In genomic region chr6:116056676-116057264, GRCm38 (mm10) we compare ENCODE assay signal across 8 mouse cellular contexts.
A peak's percentile ranks its signal among the peaks of the same experiment; 100 is the strongest.
DNase-seq lines count a peak whose midpoint lies in the region; ATAC-seq and TF ChIP-seq lines count a peak whose summit lies in the region.

No protein-coding gene starts in this region.

- peaks cover 30% of the 10 kb centered on the region; the same call in 1 of the 2 replicates for H3K79me2 ChIP-seq in liver, adult 2 months (ENCODE audit: control insufficient read depth, insufficient read depth, low read length)

- no peak overlapping the region for H3K4me2 ChIP-seq in liver, embryonic 11.5 days
- peak overlapping the region; percentile 51 for H3K4me2 ChIP-seq in hindbrain, embryonic 14.5 days (replicated peaks)
- peak overlapping the region; percentile 55 for H3K4me2 ChIP-seq in neural tube, embryonic 13.5 days

- H3K27me3 ChIP-seq in liver, adult 2 months (ENCODE audit: control insufficient read depth, insufficient read depth, low read length): no peaks in the 10 kb centered on the region
- H3K27me3 ChIP-seq in liver, embryonic 11.5 days (replicated peaks; ENCODE audit: control insufficient read depth, insufficient read depth, low read length): no peaks in the 10 kb centered on the region
- H3K27me3 ChIP-seq in hindbrain, embryonic 14.5 days (ENCODE audit: control insufficient read depth, insufficient read depth, low read length): no peaks in the 10 kb centered on the region
- no peaks in the 10 kb centered on the region for H3K27me3 ChIP-seq in neural tube, embryonic 13.5 days

- no peak for TF ChIP-seq CTCF in liver, adult 2 months (IDR thresholded peaks at IDR 0.05; ENCODE audit: low read depth, low read length)

- peak overlapping the region; percentile 28 for H3K27ac ChIP-seq in liver, adult 2 months (replicated peaks; ENCODE audit: insufficient read depth, low read depth, low read length)
- no peak overlapping the region for H3K27ac ChIP-seq in liver, embryonic 11.5 days (ENCODE audit: low read depth, low read length)
- peak overlapping the region; percentile 86 for H3K27ac ChIP-seq in hindbrain, embryonic 14.5 days
- peak overlapping the region; percentile 89 for H3K27ac ChIP-seq in neural tube, embryonic 13.5 days (replicated peaks)

- ATAC-seq in liver, embryonic 11.5 days (replicated peaks; ENCODE audit: low FRiP score): no peak
- peak; percentile 90 for ATAC-seq in hindbrain, embryonic 14.5 days (ENCODE audit: low FRiP score)
- ATAC-seq in neural tube, embryonic 13.5 days (ENCODE audit: low read depth): peak; percentile 94
- no peak for ATAC-seq in megakaryocyte progenitor cell, adult 5-6 weeks (replicated peaks; ENCODE audit: poor library complexity)

- 0 out of 2 replicates have a peak overlapping the region, but pooled peaks have one; percentile 15 for H3K9ac ChIP-seq in liver, adult 2 months (ENCODE audit: low read depth, low read length)
- H3K9ac ChIP-seq in liver, embryonic 11.5 days (ENCODE audit: low read depth, low read length): no peak overlapping the region
- peak overlapping the region; percentile 63 for H3K9ac ChIP-seq in hindbrain, embryonic 14.5 days
- H3K9ac ChIP-seq in neural tube, embryonic 13.5 days: peak overlapping the region; percentile 67

- no peak for TF ChIP-seq POLR2A in liver, adult 2 months (IDR thresholded peaks at IDR 0.05; ENCODE audit: extremely low read depth, insufficient read depth, low read length)

- H3K4me1 ChIP-seq in liver, adult 2 months (ENCODE audit: control insufficient read depth, insufficient read depth, low read length): peaks cover 29% of the 10 kb centered on the region
- H3K4me1 ChIP-seq in liver, embryonic 11.5 days (replicated peaks; ENCODE audit: control insufficient read depth, insufficient read depth, low read length): peaks cover 5% of the 10 kb centered on the region; the same call in 1 of the 2 replicates
- peaks cover 29% of the 10 kb centered on the region for H3K4me1 ChIP-seq in hindbrain, embryonic 14.5 days (replicated peaks; ENCODE audit: control insufficient read depth, insufficient read depth, low read length)
- peaks cover 46% of the 10 kb centered on the region for H3K4me1 ChIP-seq in neural tube, embryonic 13.5 days (replicated peaks)

- H3K4me3 ChIP-seq in liver, adult 2 months (ENCODE audit: insufficient read depth, low read depth, low read length): no peak overlapping the region
- no peak overlapping the region for H3K4me3 ChIP-seq in liver, embryonic 11.5 days (ENCODE audit: low read depth, low read length)
- peak overlapping the region; percentile 29 for H3K4me3 ChIP-seq in hindbrain, embryonic 14.5 days (replicated peaks; ENCODE audit: low read length)
- peak overlapping the region; percentile 38 for H3K4me3 ChIP-seq in neural tube, embryonic 13.5 days

- H3K9me3 ChIP-seq in liver, embryonic 11.5 days (ENCODE audit: control insufficient read depth, low read length): no peaks in the 10 kb centered on the region
- H3K9me3 ChIP-seq in hindbrain, embryonic 14.5 days (ENCODE audit: control insufficient read depth, low read length): no peaks in the 10 kb centered on the region
- no peaks in the 10 kb centered on the region for H3K9me3 ChIP-seq in neural tube, embryonic 13.5 days

- peak; percentile 63 for DNase-seq in liver, adult 2 months (ENCODE audit: extremely low read depth, low read depth, low spot score)
- DNase-seq in liver, embryonic 11.5 days (ENCODE audit: low spot score): no peak
- DNase-seq in embryo, embryonic 10 days (ENCODE audit: low spot score): peak; percentile 41
- peak; percentile 69 for DNase-seq in hindbrain, embryonic 14.5 days (ENCODE audit: low spot score)
- peak; percentile 67 to 69 for DNase-seq in layer of hippocampus, postnatal 36 days
- DNase-seq in adrenal gland, adult (ENCODE audit: inconsistent age in 2 of 2, low spot score in 1 of 2): no peak

- WGBS in liver, adult 2 months: 38% methylated on average over 13 of the region's 13 CpGs
- 56% methylated on average over 13 of the region's 13 CpGs for WGBS in liver, embryonic 11.5 days
- 6% methylated on average over 13 of the region's 13 CpGs for WGBS in hindbrain, embryonic 14.5 days
- 5% methylated on average over 13 of the region's 13 CpGs for WGBS in neural tube, embryonic 13.5 days

- H3K36me3 ChIP-seq in liver, adult 2 months (ENCODE audit: control insufficient read depth, insufficient read depth, low read length): no peaks in the 10 kb centered on the region; the same call in 1 of the 2 replicates
- no peaks in the 10 kb centered on the region for H3K36me3 ChIP-seq in liver, embryonic 11.5 days (ENCODE audit: control insufficient read depth, insufficient read depth, low read length)
- H3K36me3 ChIP-seq in hindbrain, embryonic 14.5 days (replicated peaks; ENCODE audit: control insufficient read depth, insufficient read depth): no peaks in the 10 kb centered on the region
- H3K36me3 ChIP-seq in neural tube, embryonic 13.5 days: no peaks in the 10 kb centered on the region

Comparison
In these comparisons a context has a peak if more than half of its experiments do, and no peak if none do; other contexts are left out.
1. DNase-seq: peak in liver, adult 2 months (single experiment), embryo, embryonic 10 days (single experiment), hindbrain, embryonic 14.5 days (single experiment) and layer of hippocampus, postnatal 36 days (2 of 2); none in liver, embryonic 11.5 days (single experiment) and adrenal gland, adult (0 of 2).
2. H3K4me3 ChIP-seq: peak in hindbrain, embryonic 14.5 days (single experiment) and neural tube, embryonic 13.5 days (single experiment); none in liver, adult 2 months (single experiment) and liver, embryonic 11.5 days (single experiment).
3. ATAC-seq: peak in hindbrain, embryonic 14.5 days (single experiment) and neural tube, embryonic 13.5 days (single experiment); none in liver, embryonic 11.5 days (single experiment) and megakaryocyte progenitor cell, adult 5-6 weeks (single experiment).